Mouse (Mus musculus) intestine, postnatal 0 days (tissue): ENCODE data around the gene Pdhx. TPM values are rescaled to one million over a fixed set of nuclear protein-coding genes. Genes with fewer than 3 reads are reported as not detected.

Source experiments
- ATAC-seq: fragments of 200-750 bp; cut with Nextera tagmentation; 2 replicates; pipeline ENCODE4 v1.8.0; 2017; ENCODE audit warnings: mild to moderate bottlenecking, moderate TSS enrichment, moderate library complexity
- H3K27ac ChIP-seq: fragments of 300-500 bp; sonication (generic); 2 replicates; pipeline ENCODE4 v1.5.1; 2014; ENCODE audit warnings: mild to moderate bottlenecking, low read depth, low read length, moderate library complexity
- H3K27me3 ChIP-seq: fragments of 300-500 bp; sonication (generic); replicated peaks from 2 replicates; pipeline ENCODE4 v1.6.1; 2014; ENCODE audit warnings: low read length, mixed read lengths; ENCODE audit not compliant: control insufficient read depth, insufficient read depth
- H3K36me3 ChIP-seq: fragments of 300-500 bp; sonication (generic); 2 replicates; pipeline ENCODE4 v1.6.1; 2014; ENCODE audit warnings: mild to moderate bottlenecking, moderate library complexity; ENCODE audit not compliant: control insufficient read depth, insufficient read depth
- H3K4me1 ChIP-seq: fragments of 300-500 bp; sonication (generic); replicated peaks from 2 replicates; pipeline ENCODE4 v1.6.1; 2014; ENCODE audit warnings: antibody characterized with exemption, low read length, mixed read lengths; ENCODE audit not compliant: control insufficient read depth, insufficient read depth
- H3K4me2 ChIP-seq: fragments of 300-500 bp; sonication (generic); replicated peaks from 2 replicates; pipeline ENCODE4 v1.6.1; 2014; ENCODE audit warnings: low read depth, mild to moderate bottlenecking, moderate library complexity
- H3K4me3 ChIP-seq: fragments of 300-500 bp; sonication (generic); 2 replicates; pipeline ENCODE4 v1.5.1; 2014; ENCODE audit warnings: low read depth, low read length
- H3K9ac ChIP-seq: fragments of 300-500 bp; sonication (generic); 2 replicates; pipeline ENCODE4 v1.6.1; 2014; ENCODE audit warnings: mild to moderate bottlenecking, low read depth, low read length
- H3K9me3 ChIP-seq: fragments of 300-500 bp; sonication (generic); 2 replicates; pipeline ENCODE4 v1.6.1; 2016; ENCODE audit warnings: mixed run types; ENCODE audit not compliant: control insufficient read depth
- CTCF ChIP-seq: sonication (generic); IDR thresholded peaks from 2 replicates; pipeline ENCODE4 v1.5.1; 2016; ENCODE audit warnings: low read depth, mild to moderate bottlenecking, control low read depth, antibody characterized with exemption, moderate library complexity
- WGBS: fragments of 180-500 bp; shearing (Covaris S2); extraction: QIAGEN DNeasy Blood & Tissue Kit; methylation state at CpG from one replicate; pipeline ENCODE4 v1.1.7; 2014; 5-methylcytosine and 5-hydroxymethylcytosine counted together
- polyA plus RNA-seq: library from polyadenylated mRNA; unstranded; fragments of >200 nt; fragmentation: Nextera tagmentation; extraction: Ambion mirVana; gene quantifications from 2 replicates; pipeline ENCODE4 v1.2.1, GENCODE M21; 2015

Gene Pdhx
- polyA plus RNA-seq, 1 experiment from 2014 or later = 23.5 TPM

DNA sequence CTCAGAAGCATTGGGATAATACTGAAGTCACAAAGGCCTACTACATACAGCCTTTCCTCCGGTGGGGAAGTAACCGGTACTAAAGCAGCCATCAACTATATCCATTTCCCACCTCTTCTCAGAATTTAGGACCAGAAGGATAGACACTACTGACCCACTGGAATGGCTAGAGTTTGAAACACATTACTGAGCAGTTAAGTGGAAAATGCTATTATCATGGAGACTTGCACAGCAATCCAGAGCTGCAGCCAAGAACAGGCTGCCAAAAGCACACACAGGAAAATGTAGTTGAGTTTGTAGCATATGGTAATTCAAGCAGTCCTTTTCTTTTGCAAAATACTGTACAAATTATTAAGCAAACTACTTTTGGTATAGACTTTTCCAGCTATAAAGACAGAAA is 28.0 kb downstream of the Pdhx start:
- Histone ChIP-seq H3K9me3 (no peaks in the 10 kb centered on the region), H3K27me3 (no peaks in the 10 kb centered on the region), H3K4me1 (no peaks in the 10 kb centered on the region), H3K36me3 (peaks cover 7% of the 10 kb centered on the region; the same call in 1 of the 2 replicates), H3K27ac (no peak overlapping the region), H3K4me2 (no peak overlapping the region), H3K9ac (no peak overlapping the region), H3K4me3 (no peak overlapping the region)
- WGBS = 95% methylated on average over 2 of the region's 2 CpGs
- ATAC-seq = no peak
- TF ChIP-seq CTCF = no peak

- no peak for TF ChIP-seq CTCF
- Histone ChIP-seq H3K27me3 (no peaks in the 10 kb centered on the region), H3K4me3 (no peak overlapping the region), H3K27ac (no peak overlapping the region), H3K4me2 (no peak overlapping the region), H3K36me3 (peaks cover 7% of the 10 kb centered on the region; the same call in 1 of the 2 replicates), H3K9me3 (no peaks in the 10 kb centered on the region), H3K4me1 (no peaks in the 10 kb centered on the region), H3K9ac (no peak overlapping the region)
- ATAC-seq = no peak
- 79% methylated on average over 8 of the region's 8 CpGs for WGBS
Measured at GRCm38 (mm10) chr2:103040896-103041295, 32.4 kb downstream of the Pdhx start.

DNA sequence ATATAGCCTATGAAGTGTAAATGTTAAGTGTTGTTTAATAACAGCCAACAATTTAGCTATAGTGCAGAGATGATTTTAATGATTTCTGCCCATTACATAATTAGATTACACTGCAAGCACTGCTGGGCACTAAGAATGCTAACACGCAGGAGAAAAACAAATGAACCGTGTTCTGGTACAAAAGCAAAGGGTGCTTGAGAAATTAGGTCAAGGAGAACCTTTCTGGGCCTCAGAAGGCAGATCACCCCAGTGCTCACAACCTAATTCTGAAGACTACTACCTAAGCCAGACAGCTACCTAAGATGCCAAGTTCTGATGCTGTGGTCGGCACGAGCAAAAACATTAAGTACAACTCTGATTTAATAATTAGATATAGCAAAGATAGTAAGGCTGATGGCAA is 35.5 kb downstream of the Pdhx start:
- no peak for TF ChIP-seq CTCF
- H3K4me1 ChIP-seq = no peaks in the 10 kb centered on the region
- 92% methylated on average over 4 of the region's 4 CpGs for WGBS
- H3K9ac ChIP-seq = no peak overlapping the region
- no peaks in the 10 kb centered on the region for H3K9me3 ChIP-seq
- H3K27ac ChIP-seq = no peak overlapping the region
- no peaks in the 10 kb centered on the region for H3K27me3 ChIP-seq
- H3K36me3 ChIP-seq = peaks cover 9% of the 10 kb centered on the region; the same call in 1 of the 2 replicates
- no peak overlapping the region for H3K4me2 ChIP-seq
- H3K4me3 ChIP-seq = no peak overlapping the region
- ATAC-seq = no peak

DNA sequence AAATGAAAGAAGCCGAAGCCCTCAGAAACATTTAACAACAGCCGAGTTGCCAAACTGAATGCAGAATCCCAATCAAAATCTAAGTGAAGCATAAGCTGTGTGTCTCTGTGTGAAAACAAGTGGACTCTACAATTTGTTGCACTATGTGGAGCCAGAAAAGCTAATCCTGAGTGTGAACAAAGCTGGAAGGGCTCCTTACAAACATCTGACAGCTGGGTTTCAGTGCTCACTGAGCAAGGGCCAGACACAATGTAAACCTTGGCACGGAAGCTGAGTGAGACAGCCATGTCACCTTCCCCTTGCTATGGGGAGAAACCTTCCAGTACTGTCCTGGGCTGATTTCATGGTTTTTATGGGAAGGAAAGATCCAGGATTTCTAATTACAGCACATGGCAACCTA is 50.6 kb downstream of the Pdhx start:
- no peaks in the 10 kb centered on the region for H3K9me3 ChIP-seq
- no peak for ATAC-seq
- no peak for TF ChIP-seq CTCF

GRCm38 (mm10) chr2:103020191-103020987 is 52.9 kb downstream of the Pdhx start:
- no peaks in the 10 kb centered on the region for H3K27me3 ChIP-seq
- no peak overlapping the region for H3K4me2 ChIP-seq
- no peak overlapping the region for H3K9ac ChIP-seq
- TF ChIP-seq CTCF = no peak
- H3K36me3 ChIP-seq = peaks cover 9% of the 10 kb centered on the region; the same call in 1 of the 2 replicates
- H3K27ac ChIP-seq = no peak overlapping the region
- 86% methylated on average over 4 of the region's 4 CpGs for WGBS
- H3K4me3 ChIP-seq = no peak overlapping the region
- no peaks in the 10 kb centered on the region for H3K4me1 ChIP-seq
- ATAC-seq = no peak
- no peaks in the 10 kb centered on the region for H3K9me3 ChIP-seq

More for the DNA sequence above, 50.6 kb downstream of the Pdhx start:
- H3K36me3 ChIP-seq = peaks cover 18% of the 10 kb centered on the region; the same call in 1 of the 2 replicates
- H3K4me2 ChIP-seq = no peak overlapping the region
- H3K9ac ChIP-seq = no peak overlapping the region
- no peak overlapping the region for H3K4me3 ChIP-seq
- H3K27me3 ChIP-seq = no peaks in the 10 kb centered on the region
- WGBS = 86% methylated on average over 3 of the region's 3 CpGs
- no peak overlapping the region for H3K27ac ChIP-seq
- H3K4me1 ChIP-seq = no peaks in the 10 kb centered on the region

GRCm38 (mm10) chr2:103018817-103019494 is 54.4 kb downstream of the Pdhx start:
- H3K36me3 ChIP-seq = peaks cover 7% of the 10 kb centered on the region; the same call in 1 of the 2 replicates
- H3K27ac ChIP-seq = no peak overlapping the region
- no peaks in the 10 kb centered on the region for H3K9me3 ChIP-seq
- H3K4me2 ChIP-seq = no peak overlapping the region
- TF ChIP-seq CTCF = peak; percentile 71
- H3K27me3 ChIP-seq = no peaks in the 10 kb centered on the region
- WGBS = 72% methylated on average over 9 of the region's 9 CpGs
- no peak overlapping the region for H3K4me3 ChIP-seq
- no peaks in the 10 kb centered on the region for H3K4me1 ChIP-seq
- H3K9ac ChIP-seq = no peak overlapping the region
- no peak for ATAC-seq
